Mouse (Mus musculus) testis, adult 2 months (tissue): ENCODE measurements around the gene Dnpep. TPM values are rescaled to one million over a fixed set of nuclear protein-coding genes. Genes with fewer than 3 reads are reported as not detected.

Experiments used
- H3K27ac ChIP-seq: fragments of 200-500 bp; 2 replicates; pipeline ENCODE4 v1.5.1; 2012; ENCODE audit warnings: low read depth, low read length; ENCODE audit not compliant: control insufficient read depth, insufficient read depth
- H3K27me3 ChIP-seq: fragments of 200-500 bp; 2 replicates; pipeline ENCODE4 v1.6.1; 2012; ENCODE audit warnings: mild to moderate bottlenecking, low read length, moderate library complexity; ENCODE audit not compliant: control insufficient read depth, insufficient read depth
- H3K36me3 ChIP-seq: fragments of 200-500 bp; 2 replicates; pipeline ENCODE4 v1.6.1; 2012; ENCODE audit warnings: mild to moderate bottlenecking, low read length; ENCODE audit not compliant: control insufficient read depth, insufficient read depth
- H3K4me1 ChIP-seq: fragments of 200-500 bp; 2 replicates; pipeline ENCODE4 v1.6.1; 2012; ENCODE audit warnings: low read length; ENCODE audit not compliant: control insufficient read depth, insufficient read depth
- H3K4me3 ChIP-seq: fragments of 200-500 bp; 2 replicates; pipeline ENCODE4 v1.5.1; 2012; ENCODE audit warnings: low read depth, mild to moderate bottlenecking, low read length, moderate library complexity, mixed read lengths; ENCODE audit not compliant: control insufficient read depth
- CTCF ChIP-seq: fragments of 200-500 bp; IDR thresholded peaks from 2 replicates; pipeline ENCODE4 v1.5.1; 2012; ENCODE audit warnings: low read depth, mild to moderate bottlenecking, inconsistent platforms, low read length, moderate library complexity; ENCODE audit not compliant: control insufficient read depth, insufficient read depth, insufficient replicate concordance
- POLR2A ChIP-seq: fragments of 200-500 bp; IDR thresholded peaks from 2 replicates; pipeline ENCODE4 v1.6.1; 2012; ENCODE audit warnings: low read depth, mild to moderate bottlenecking, inconsistent platforms, low read length, moderate library complexity; ENCODE audit not compliant: control insufficient read depth
- polyA plus RNA-seq: library from polyadenylated mRNA; depleted of rRNA; stranded (reverse); fragments of >200 nt; gene quantifications from 2 replicates; pipeline ENCODE4 v1.2.3, GENCODE M21; 2012

Dnpep gene
- polyA plus RNA-seq, 1 experiment: 158 TPM

GRCm38 (mm10) chr1:75289376-75289775, 28.4 kb downstream of the Dnpep start:
- no peaks in the 10 kb centered on the region for H3K36me3 ChIP-seq
- H3K27ac ChIP-seq: no peak overlapping the region
- no peaks in the 10 kb centered on the region for H3K4me1 ChIP-seq
- no peak for TF ChIP-seq CTCF
- no peak for TF ChIP-seq POLR2A
- H3K4me3 ChIP-seq: peak overlapping the region; percentile 23; the same call in 1 of the 2 replicates
- no peaks in the 10 kb centered on the region for H3K27me3 ChIP-seq

GRCm38 (mm10) chr1:75284911-75285310, 32.9 kb downstream of the Dnpep start:
- Histone ChIP-seq H3K4me3 (no peak overlapping the region), H3K27me3 (no peaks in the 10 kb centered on the region), H3K36me3 (no peaks in the 10 kb centered on the region), H3K27ac (no peak overlapping the region), H3K4me1 (no peaks in the 10 kb centered on the region)
- TF ChIP-seq CTCF: no peak

GRCm38 (mm10) chr1:75283017-75283416, 34.8 kb downstream of the Dnpep start:
- no peaks in the 10 kb centered on the region for H3K27me3 ChIP-seq

GRCm38 (mm10) chr1:75278228-75278627, 39.6 kb downstream of the Dnpep start, which contains the start of gene Resp18:
Gene Resp18 (minus strand): TSS chr1:75278415.
- H3K4me1 ChIP-seq: peaks cover 5% of the 10 kb centered on the region
- TF ChIP-seq POLR2A (no peak), CTCF (no peak)
- H3K36me3 ChIP-seq: no peaks in the 10 kb centered on the region
- H3K4me3 ChIP-seq: no peak within 1 kb of the TSS
- H3K27ac ChIP-seq: no peak within 1 kb of the TSS
- H3K27me3 ChIP-seq: no peaks in the 10 kb centered on the region

More at GRCm38 (mm10) chr1:75283017-75283416, 34.8 kb downstream of the Dnpep start:
- Histone ChIP-seq H3K36me3 (no peaks in the 10 kb centered on the region), H3K4me1 (peaks cover 2% of the 10 kb centered on the region; the same call in 1 of the 2 replicates), H3K4me3 (no peak overlapping the region), H3K27ac (no peak overlapping the region)
- TF ChIP-seq CTCF: no peak
- TF ChIP-seq POLR2A: no peak

- no peaks in the 10 kb centered on the region for H3K27me3 ChIP-seq
- no peaks in the 10 kb centered on the region for H3K36me3 ChIP-seq
- H3K27ac ChIP-seq: no peak overlapping the region
- no peak overlapping the region for H3K4me3 ChIP-seq
- peaks cover 5% of the 10 kb centered on the region for H3K4me1 ChIP-seq
- TF ChIP-seq POLR2A (no peak), CTCF (no peak)
These were observed 40.3 kb downstream of the Dnpep start for GRCm38 (mm10) chr1:75277195-75278188.

- Histone ChIP-seq H3K27me3 (no peaks in the 10 kb centered on the region; the same call in 1 of the 2 replicates), H3K4me3 (no peak within 1 kb of the TSS; the same call in 1 of the 2 replicates), H3K36me3 (no peaks in the 10 kb centered on the region), H3K4me1 (peaks cover 6% of the 10 kb centered on the region), H3K27ac (no peak within 1 kb of the TSS)
- no peak for TF ChIP-seq CTCF
- no peak for TF ChIP-seq POLR2A
These were observed 53.5 kb downstream of the Dnpep start, which contains the start of gene Ptprn for GRCm38 (mm10) chr1:75264091-75264880. Gene Ptprn (minus strand): TSS chr1:75264502.
